In genomic region chr15:98894746-98895634, GRCm38 (mm10) we compare ENCODE assay signal across 8 mouse cellular contexts. TPM values are rescaled to one million over a fixed set of nuclear protein-coding genes. Genes with fewer than 3 reads are reported as not detected.
DNase-seq lines count a peak whose midpoint lies in the region; ATAC-seq lines count a peak whose summit lies in the region.

No protein-coding gene starts in this region.

- H3K9ac ChIP-seq in hindbrain, embryonic 16.5 days (ENCODE audit: low read depth, low read length), result peak overlapping the region; percentile 49
- H3K9ac ChIP-seq in midbrain, embryonic 12.5 days (replicated peaks), result peak overlapping the region; percentile 45

- no peak overlapping the region for H3K27ac ChIP-seq in hindbrain, embryonic 16.5 days (ENCODE audit: low read depth, low read length)
- no peak overlapping the region for H3K27ac ChIP-seq in midbrain, embryonic 12.5 days (replicated peaks)

- H3K4me3 ChIP-seq in hindbrain, embryonic 16.5 days (ENCODE audit: low read length), result peak overlapping the region; percentile 56
- H3K4me3 ChIP-seq in midbrain, embryonic 12.5 days, result peak overlapping the region; percentile 47

- peak overlapping the region; percentile 100 for H3K4me2 ChIP-seq in hindbrain, embryonic 16.5 days (ENCODE audit: low read length)
- peak overlapping the region; percentile 90 for H3K4me2 ChIP-seq in midbrain, embryonic 12.5 days (replicated peaks)

- intact Hi-C loops in heart, postnatal 36 days (cut with DNase I), result no loop called here

- ATAC-seq in hindbrain, embryonic 16.5 days, result peak; percentile 6; the same call in 1 of the 2 replicates
- no peak for ATAC-seq in midbrain, embryonic 12.5 days (ENCODE audit: low FRiP score, low read depth)

- H3K36me3 ChIP-seq in hindbrain, embryonic 16.5 days (ENCODE audit: control insufficient read depth, insufficient read depth, low read length), result no peaks in the 10 kb centered on the region
- no peaks in the 10 kb centered on the region for H3K36me3 ChIP-seq in midbrain, embryonic 12.5 days

- peak; percentile 95 for DNase-seq in heart, adult 11 months
- no peak for DNase-seq in heart, postnatal 36 days
- peak; percentile 37 for DNase-seq in embryo, embryonic 11 days
- no peak for DNase-seq in thymus, postnatal 10 days (ENCODE audit: low spot score in 2 of 2)
- no peak for DNase-seq in layer of hippocampus, postnatal 10 days (ENCODE audit: low spot score in 2 of 2)
- no peak for DNase-seq in urinary bladder, postnatal 4 days (ENCODE audit: low spot score in 2 of 2)

- peaks cover 33% of the 10 kb centered on the region for H3K4me1 ChIP-seq in hindbrain, embryonic 16.5 days (ENCODE audit: control insufficient read depth, insufficient read depth, low read depth, low read length)
- peaks cover 44% of the 10 kb centered on the region for H3K4me1 ChIP-seq in midbrain, embryonic 12.5 days

- peaks cover 62% of the 10 kb centered on the region for H3K27me3 ChIP-seq in hindbrain, embryonic 16.5 days (replicated peaks; ENCODE audit: control insufficient read depth, insufficient read depth, low read length)
- H3K27me3 ChIP-seq in midbrain, embryonic 12.5 days, result peaks cover 93% of the 10 kb centered on the region

- 3% methylated on average over 38 of the region's 38 CpGs for WGBS in hindbrain, embryonic 16.5 days
- 3% methylated on average over 38 of the region's 38 CpGs for WGBS in midbrain, embryonic 12.5 days

- H3K9me3 ChIP-seq in hindbrain, embryonic 16.5 days (ENCODE audit: control insufficient read depth, low read length), result no peaks in the 10 kb centered on the region
- H3K9me3 ChIP-seq in midbrain, embryonic 12.5 days, result no peaks in the 10 kb centered on the region

RNA-seq across cellular contexts. Expression of gene Rhebl1, which starts 0.7 kb away (rescaled TPM):
- total RNA-seq in heart, postnatal 36 days (2021), result 1 to 10 TPM; 3.0 to 4.3 TPM
- 31.4 and 33.4 TPM in 2 replicates for polyA plus RNA-seq in hindbrain, embryonic 16.5 days (2015; fragmentation: Nextera tagmentation; extraction: Ambion mirVana)
- polyA plus RNA-seq in midbrain, embryonic 12.5 days (2016; fragmentation: Nextera tagmentation; extraction: Ambion mirVana), result 20.1 and 22.9 TPM in 2 replicates
- total RNA-seq in layer of hippocampus, postnatal 10 days (2021), result 10 to 100 TPM in 1 of 2 experiments, 1 to 10 TPM in 1; 8.8 to 13.0 TPM

RNA-seq across cellular contexts. Expression of gene Dhh, which starts 3.4 kb away (rescaled TPM):
- total RNA-seq in heart, postnatal 36 days (2021), result 1 to 10 TPM; 1.7 to 1.9 TPM
- polyA plus RNA-seq in hindbrain, embryonic 16.5 days (2015; fragmentation: Nextera tagmentation; extraction: Ambion mirVana), result 1.3 and 2.1 TPM in 2 replicates
- 0.56 and 0.66 TPM in 2 replicates for polyA plus RNA-seq in midbrain, embryonic 12.5 days (2016; fragmentation: Nextera tagmentation; extraction: Ambion mirVana)
- total RNA-seq in layer of hippocampus, postnatal 10 days (2021), result under 1 TPM; 0.36 to 0.57 TPM

RNA-seq across cellular contexts. Expression of gene Lmbr1l, which starts 23.0 kb away (rescaled TPM):
- total RNA-seq in heart, postnatal 36 days (2021), result 10 to 100 TPM; 15.0 TPM
- polyA plus RNA-seq in hindbrain, embryonic 16.5 days (2015; fragmentation: Nextera tagmentation; extraction: Ambion mirVana), result 25.9 and 27.0 TPM in 2 replicates
- polyA plus RNA-seq in midbrain, embryonic 12.5 days (2016; fragmentation: Nextera tagmentation; extraction: Ambion mirVana), result 37.1 and 40.7 TPM in 2 replicates
- total RNA-seq in layer of hippocampus, postnatal 10 days (2021), result 10 to 100 TPM; 17.2 to 27.3 TPM

RNA-seq across cellular contexts. Expression of gene Kmt2d, which starts 24.0 kb away (rescaled TPM):
- total RNA-seq in heart, postnatal 36 days (2021), result 10 to 100 TPM; 56.9 to 60.3 TPM
- polyA plus RNA-seq in hindbrain, embryonic 16.5 days (2015; fragmentation: Nextera tagmentation; extraction: Ambion mirVana), result 8.8 and 9.3 TPM in 2 replicates
- 13.4 and 13.8 TPM in 2 replicates for polyA plus RNA-seq in midbrain, embryonic 12.5 days (2016; fragmentation: Nextera tagmentation; extraction: Ambion mirVana)
- 10 to 100 TPM; 71.4 to 77.3 TPM for total RNA-seq in layer of hippocampus, postnatal 10 days (2021)

RNA-seq across cellular contexts. Expression of gene Tuba1b, which starts 39.4 kb away (rescaled TPM):
- total RNA-seq in heart, postnatal 36 days (2021), result 100 to 1,000 TPM; 130 to 145 TPM
- 1,672 and 1,683 TPM in 2 replicates for polyA plus RNA-seq in hindbrain, embryonic 16.5 days (2015; fragmentation: Nextera tagmentation; extraction: Ambion mirVana)
- 1,566 and 1,635 TPM in 2 replicates for polyA plus RNA-seq in midbrain, embryonic 12.5 days (2016; fragmentation: Nextera tagmentation; extraction: Ambion mirVana)
- 100 to 1,000 TPM; 931 to 937 TPM for total RNA-seq in layer of hippocampus, postnatal 10 days (2021)

Comparison
In these comparisons a context has a peak if more than half of its experiments do, and no peak if none do; other contexts are left out.
1. DNase-seq: peak in heart, adult 11 months (single experiment) and embryo, embryonic 11 days (single experiment); none in heart, postnatal 36 days (0 of 2), thymus, postnatal 10 days (0 of 2), layer of hippocampus, postnatal 10 days (0 of 2) and urinary bladder, postnatal 4 days (0 of 2).